Mouse (Mus musculus) stomach, postnatal 0 days (tissue): Measurements from ENCODE around the gene Lce1a1. TPM values are rescaled to one million over a fixed set of nuclear protein-coding genes. Genes with fewer than 3 reads are reported as not detected.

Experiments used
- ATAC-seq: fragments of 200-750 bp; cut with Nextera tagmentation; 2 replicates; pipeline ENCODE4 v1.8.0; 2017; ENCODE audit not compliant: low FRiP score, low TSS enrichment
- DNase-seq: peaks from one replicate; pipeline ENCODE4 v3.0.0-alpha.2; 2016; ENCODE audit warnings: low spot score
- H3K27ac ChIP-seq: fragments of 300-500 bp; sonication (generic); replicated peaks from 2 replicates; pipeline ENCODE4 v1.5.1; 2014; ENCODE audit warnings: mild to moderate bottlenecking, control low read depth
- H3K27me3 ChIP-seq: fragments of 300-500 bp; sonication (generic); 2 replicates; pipeline ENCODE4 v1.6.1; 2014; ENCODE audit warnings: low read length; ENCODE audit not compliant: control insufficient read depth, insufficient read depth
- H3K36me3 ChIP-seq: fragments of 300-500 bp; sonication (generic); 2 replicates; pipeline ENCODE4 v1.6.1; 2014; ENCODE audit warnings: low read length, mixed read lengths; ENCODE audit not compliant: control insufficient read depth, insufficient read depth
- H3K4me1 ChIP-seq: fragments of 300-500 bp; sonication (generic); replicated peaks from 2 replicates; pipeline ENCODE4 v1.6.1; 2014; ENCODE audit warnings: antibody characterized with exemption; ENCODE audit not compliant: control insufficient read depth, insufficient read depth
- H3K4me2 ChIP-seq: fragments of 300-500 bp; sonication (generic); replicated peaks from 2 replicates; pipeline ENCODE4 v1.6.1; 2014; ENCODE audit warnings: low read depth, mild to moderate bottlenecking, control low read depth, moderate library complexity
- H3K4me3 ChIP-seq: fragments of 300-500 bp; sonication (generic); 2 replicates; pipeline ENCODE4 v1.5.1; 2014; ENCODE audit warnings: low read depth, low read length, control low read depth
- H3K9ac ChIP-seq: fragments of 300-500 bp; sonication (generic); 2 replicates; pipeline ENCODE4 v1.6.1; 2014; ENCODE audit warnings: mild to moderate bottlenecking, low read length, control low read depth, mixed read lengths
- H3K9me3 ChIP-seq: fragments of 300-500 bp; sonication (generic); 2 replicates; pipeline ENCODE4 v1.6.1; 2016; ENCODE audit warnings: low read length; ENCODE audit not compliant: control insufficient read depth
- CTCF ChIP-seq: IDR thresholded peaks from 2 replicates; pipeline ENCODE4 v1.5.1; 2016; ENCODE audit warnings: antibody characterized with exemption, low read depth, mild to moderate bottlenecking, moderate library complexity
- EP300 ChIP-seq: optimal IDR thresholded peaks from 2 replicates; pipeline ENCODE3; 2016; ENCODE audit warnings: antibody characterized with exemption
- WGBS: fragments of 180-500 bp; shearing (Covaris S2); extraction: QIAGEN DNeasy Blood & Tissue Kit; methylation state at CpG from one replicate; pipeline ENCODE4 v1.1.7; 2014; 5-methylcytosine and 5-hydroxymethylcytosine counted together
- polyA plus RNA-seq: library from polyadenylated mRNA; unstranded; fragments of >200 nt; fragmentation: Nextera tagmentation; extraction: Ambion mirVana; gene quantifications from 2 replicates; pipeline ENCODE4 v1.2.1, GENCODE M21; 2015

Lce1a1 gene
- polyA plus RNA-seq, 1 experiment from 2014 or later = 401 TPM

GRCm38 (mm10) chr3:92609804-92610203 is 38.3 kb downstream of the Lce1a1 start:
- Histone ChIP-seq H3K4me2 (no peak overlapping the region), H3K9me3 (no peaks in the 10 kb centered on the region), H3K36me3 (no peaks in the 10 kb centered on the region), H3K9ac (no peak overlapping the region), H3K4me1 (no peaks in the 10 kb centered on the region), H3K27ac (no peak overlapping the region), H3K4me3 (no peak overlapping the region), H3K27me3 (no peaks in the 10 kb centered on the region)
- ATAC-seq (no peak), DNase-seq (no peak)
- TF ChIP-seq EP300 (peak; percentile 73), CTCF (no peak)
- 41% methylated on average over 1 of the region's 1 CpGs for WGBS

- Histone ChIP-seq H3K9ac (no peak within 1 kb of the TSS), H3K4me2 (no peak within 1 kb of the TSS), H3K27me3 (no peaks in the 10 kb centered on the region), H3K9me3 (no peaks in the 10 kb centered on the region), H3K27ac (no peak within 1 kb of the TSS), H3K36me3 (no peaks in the 10 kb centered on the region), H3K4me3 (no peak within 1 kb of the TSS), H3K4me1 (no peaks in the 10 kb centered on the region)
- DNase-seq (no peak), ATAC-seq (no peak)
- no peak for TF ChIP-seq CTCF
- no peak for TF ChIP-seq EP300
These were observed 40.7 kb downstream of the Lce1a1 start, which contains the start of gene 2210017I01Rik for GRCm38 (mm10) chr3:92607392-92607791. 2210017I01Rik (minus strand) TSS chr3:92607492.

- Histone ChIP-seq H3K4me3 (no peak overlapping the region), H3K27me3 (no peaks in the 10 kb centered on the region), H3K9ac (no peak overlapping the region), H3K9me3 (no peaks in the 10 kb centered on the region), H3K36me3 (no peaks in the 10 kb centered on the region), H3K4me1 (no peaks in the 10 kb centered on the region), H3K27ac (no peak overlapping the region), H3K4me2 (no peak overlapping the region)
- TF ChIP-seq CTCF = peak; percentile 61
- no peak for TF ChIP-seq EP300
- 43% methylated on average over 1 of the region's 1 CpGs for WGBS
- ATAC-seq = no peak
- DNase-seq = no peak
These were observed 45.9 kb downstream of the Lce1a1 start for GRCm38 (mm10) chr3:92602169-92602568.

- no peak overlapping the region for H3K4me2 ChIP-seq
- H3K9ac ChIP-seq = no peak overlapping the region
- H3K9me3 ChIP-seq = no peaks in the 10 kb centered on the region
- H3K27me3 ChIP-seq = no peaks in the 10 kb centered on the region
- DNase-seq (peak; percentile 21), ATAC-seq (no peak)
- no peak overlapping the region for H3K27ac ChIP-seq
- WGBS = 60% methylated on average over 1 of the region's 1 CpGs
- H3K4me3 ChIP-seq = no peak overlapping the region
- no peaks in the 10 kb centered on the region for H3K4me1 ChIP-seq
- TF ChIP-seq EP300 (no peak), CTCF (peak; percentile 67)
- no peaks in the 10 kb centered on the region for H3K36me3 ChIP-seq
These were observed 47.7 kb downstream of the Lce1a1 start for GRCm38 (mm10) chr3:92600456-92600855.

- H3K4me1 ChIP-seq = no peaks in the 10 kb centered on the region
- no peaks in the 10 kb centered on the region for H3K36me3 ChIP-seq
- H3K27ac ChIP-seq = no peak overlapping the region
- no peak overlapping the region for H3K9ac ChIP-seq
- no peaks in the 10 kb centered on the region for H3K9me3 ChIP-seq
- no peaks in the 10 kb centered on the region for H3K27me3 ChIP-seq
- no peak for DNase-seq
- no peak for ATAC-seq
- no peak overlapping the region for H3K4me2 ChIP-seq
- no peak overlapping the region for H3K4me3 ChIP-seq
- TF ChIP-seq EP300 (no peak), CTCF (no peak)
These were observed 48.1 kb downstream of the Lce1a1 start for GRCm38 (mm10) chr3:92599973-92600372.

GRCm38 (mm10) chr3:92598429-92598828 is 49.7 kb downstream of the Lce1a1 start:
- H3K27ac ChIP-seq = no peak overlapping the region
- no peak overlapping the region for H3K9ac ChIP-seq
- 87% methylated on average over 2 of the region's 2 CpGs for WGBS
- H3K4me1 ChIP-seq = no peaks in the 10 kb centered on the region
- H3K27me3 ChIP-seq = no peaks in the 10 kb centered on the region
- no peaks in the 10 kb centered on the region for H3K36me3 ChIP-seq
- no peaks in the 10 kb centered on the region for H3K9me3 ChIP-seq
- no peak overlapping the region for H3K4me3 ChIP-seq
- DNase-seq = no peak
- no peak for TF ChIP-seq EP300
- TF ChIP-seq CTCF = no peak
- ATAC-seq = no peak
- no peak overlapping the region for H3K4me2 ChIP-seq

Other genes starting within 250 kb of the Lce1a1 start
- gene Sprr2i, start 240.3 kb downstream of the Lce1a1 start, polyA plus RNA-seq = 24.7 and 26.7 TPM in 2 replicates
- 52.2 and 58.5 TPM in 2 replicates for gene Sprr2j-ps, start 230.2 kb downstream of the Lce1a1 start, polyA plus RNA-seq
- gene Gm9774, start 218.9 kb downstream of the Lce1a1 start, polyA plus RNA-seq = 10.3 and 10.6 TPM in 2 replicates
- gene Sprr2k, start 215.7 kb downstream of the Lce1a1 start, polyA plus RNA-seq = 8.3 and 9.2 TPM in 2 replicates
- 17.1 and 19.3 TPM in 2 replicates for gene Sprr1b, start 209.5 kb downstream of the Lce1a1 start, polyA plus RNA-seq
- 1,930 and 1,986 TPM in 2 replicates for gene Sprr3, start 189.6 kb downstream of the Lce1a1 start, polyA plus RNA-seq
- 1,567 and 1,571 TPM in 2 replicates for gene Sprr1a, start 162.4 kb downstream of the Lce1a1 start, polyA plus RNA-seq
- gene Sprr4, start 147.8 kb downstream of the Lce1a1 start, polyA plus RNA-seq = 1.3 and 1.5 TPM in 2 replicates
- not detected in 2 replicates for gene 2310046K23Rik, start 113.8 kb downstream of the Lce1a1 start, polyA plus RNA-seq
- gene Ivl, start 74.6 kb downstream of the Lce1a1 start, polyA plus RNA-seq = 16.6 and 21.1 TPM in 2 replicates
- gene Smcp, start 59.3 kb downstream of the Lce1a1 start, polyA plus RNA-seq = not detected in 2 replicates
- gene 2210017I01Rik, start 40.8 kb downstream of the Lce1a1 start, polyA plus RNA-seq = 22.8 and 26.7 TPM in 2 replicates
- gene Lce6a, start 26.6 kb downstream of the Lce1a1 start, polyA plus RNA-seq = 98.3 and 102 TPM in 2 replicates
- 116 and 135 TPM in 2 replicates for gene Lce1b, start 8.6 kb upstream of the Lce1a1 start, polyA plus RNA-seq
- gene Lce1a2, start 22.0 kb upstream of the Lce1a1 start, polyA plus RNA-seq = 632 and 696 TPM in 2 replicates
- 673 and 689 TPM in 2 replicates for gene Lce1c, start 30.9 kb upstream of the Lce1a1 start, polyA plus RNA-seq
- 199 and 223 TPM in 2 replicates for gene Lce1d, start 38.9 kb upstream of the Lce1a1 start, polyA plus RNA-seq
- 326 and 341 TPM in 2 replicates for gene Lce1e, start 60.8 kb upstream of the Lce1a1 start, polyA plus RNA-seq
- gene Lce1f, start 72.0 kb upstream of the Lce1a1 start, polyA plus RNA-seq = 468 and 478 TPM in 2 replicates
- gene Gm38119, start 90.8 kb upstream of the Lce1a1 start, polyA plus RNA-seq = 11.4 and 14.1 TPM in 2 replicates
- 307 and 309 TPM in 2 replicates for gene Lce1g, start 104.0 kb upstream of the Lce1a1 start, polyA plus RNA-seq
- 249 and 251 TPM in 2 replicates for gene Lce1h, start 116.8 kb upstream of the Lce1a1 start, polyA plus RNA-seq
- 369 and 377 TPM in 2 replicates for gene Lce1i, start 130.6 kb upstream of the Lce1a1 start, polyA plus RNA-seq
- gene Lce1j, start 142.2 kb upstream of the Lce1a1 start, polyA plus RNA-seq = 175 and 184 TPM in 2 replicates
- gene Lce1k, start 159.6 kb upstream of the Lce1a1 start, polyA plus RNA-seq = 86.3 and 98.5 TPM in 2 replicates
- gene Kprp, start 178.9 kb upstream of the Lce1a1 start, polyA plus RNA-seq = 108 and 133 TPM in 2 replicates
- 247 and 250 TPM in 2 replicates for gene Lce1l, start 203.0 kb upstream of the Lce1a1 start, polyA plus RNA-seq
- 30.7 and 33.6 TPM in 2 replicates for gene 2310050C09Rik, start 221.9 kb upstream of the Lce1a1 start, polyA plus RNA-seq